Mouse (Mus musculus) erythroblast, embryonic 14.5 days (primary cell): ENCODE measurements around the gene Slc12a9.

ENCODE experiments used
- GATA1 ChIP-seq: IDR thresholded peaks from 2 replicates; pipeline ENCODE4 v1.6.1; 2012; ENCODE audit warnings: low read length, inconsistent platforms, mixed read lengths
- TAL1 ChIP-seq: IDR thresholded peaks from 3 replicates; pipeline ENCODE4 v1.6.1; 2012; ENCODE audit warnings: low read length, inconsistent platforms, mixed read lengths

GRCm38 (mm10) chr5:137381152-137381551, 47.8 kb upstream of the Slc12a9 start:
- TF ChIP-seq TAL1 (no peak), GATA1 (no peak)
